Mouse (Mus musculus) CH12.LX (cell line): ENCODE measurements around the gene Ccdc24. TPM values are rescaled to one million over a fixed set of nuclear protein-coding genes. Genes with fewer than 3 reads are reported as not detected.

Experiments
- DNase-seq: peaks from one replicate; pipeline ENCODE4 v3.0.0-alpha.2; 2013; ENCODE audit errors: extremely low read depth
- H3K27ac ChIP-seq: 2 replicates; pipeline ENCODE4 v1.5.1; 2012; ENCODE audit warnings: low read depth, mild to moderate bottlenecking, control low read depth, moderate library complexity; ENCODE audit not compliant: insufficient read depth
- H3K27me3 ChIP-seq: replicated peaks from 2 replicates; pipeline ENCODE3; 2012; ENCODE audit warnings: inconsistent platforms
- H3K36me3 ChIP-seq, 2 experiments: replicated peaks in 1 of 2; 2 replicates each; pipeline versions ENCODE3 to v1.6.1; 2012; ENCODE audit warnings: inconsistent platforms in 1 of 2, low read length in 1 of 2, mild to moderate bottlenecking in 1 of 2, mixed read lengths in 1 of 2, moderate library complexity in 1 of 2; ENCODE audit not compliant: control insufficient read depth in 1 of 2, insufficient read depth in 1 of 2
- H3K4me1 ChIP-seq, 2 experiments: 2 replicates each; pipeline ENCODE4 v1.6.1; 2012; ENCODE audit warnings: inconsistent platforms in 1 of 2, moderate library complexity in 1 of 2; ENCODE audit not compliant: insufficient read depth in 2 of 2, control insufficient read depth in 1 of 2
- H3K4me2 ChIP-seq: 2 replicates; pipeline ENCODE4 v1.6.1; 2012; ENCODE audit warnings: low read depth, mild to moderate bottlenecking, control low read depth; ENCODE audit not compliant: poor library complexity, insufficient read depth, severe bottlenecking
- H3K4me3 ChIP-seq, 3 experiments: fragments of 150-350 bp in 1 of 3; sonication (generic) in 1 of 3; replicated peaks in 1 of 3; 2 replicates each; pipeline versions ENCODE3 to v1.5.1; 2011 to 2012; ENCODE audit warnings: low read depth in 2 of 3, low read length in 2 of 3, mild to moderate bottlenecking in 2 of 3, moderate library complexity in 2 of 3, control low read depth in 1 of 3, improper control_type of control experiment in 1 of 3, inconsistent platforms in 1 of 3, mixed read lengths in 1 of 3; ENCODE audit not compliant: poor library complexity in 1 of 3
- H3K79me2 ChIP-seq: replicated peaks from 2 replicates; pipeline ENCODE4 v1.6.1; 2012; ENCODE audit warnings: mild to moderate bottlenecking, moderate library complexity; ENCODE audit not compliant: control insufficient read depth, poor library complexity, insufficient read depth, severe bottlenecking; ENCODE audit errors: extremely low read depth
- H3K9ac ChIP-seq: 2 replicates; pipeline ENCODE4 v1.6.1; 2012; ENCODE audit warnings: low read depth, mild to moderate bottlenecking, control low read depth, moderate library complexity; ENCODE audit not compliant: insufficient read depth
- H3K9me3 ChIP-seq: replicated peaks from 2 replicates; pipeline ENCODE3; 2012; ENCODE audit warnings: low read length, inconsistent platforms, mixed read lengths
- BHLHE40 ChIP-seq: IDR thresholded peaks from 2 replicates; pipeline ENCODE4 v1.6.1; 2011; ENCODE audit warnings: mild to moderate bottlenecking, low read depth, low read length, improper control_type of control experiment
- CHD2 ChIP-seq: IDR thresholded peaks from 2 replicates; pipeline ENCODE4 v1.6.1; 2011; ENCODE audit warnings: low read length, improper control_type of control experiment
- E2F4 ChIP-seq: IDR thresholded peaks from 2 replicates; pipeline ENCODE4 v1.6.1; 2011; ENCODE audit warnings: low read depth, low read length, improper control_type of control experiment; ENCODE audit not compliant: insufficient replicate concordance
- ETS1 ChIP-seq: conservative IDR thresholded peaks from 2 replicates; pipeline ENCODE4 v1.6.1; 2012; ENCODE audit warnings: low read depth, mild to moderate bottlenecking, inconsistent platforms, low read length, improper control_type of control experiment, moderate library complexity
- GABPA ChIP-seq: IDR thresholded peaks from 2 replicates; pipeline ENCODE4 v1.6.1; 2012; ENCODE audit warnings: low read depth, low read length, improper control_type of control experiment, inconsistent platforms; ENCODE audit not compliant: insufficient replicate concordance
- JUND ChIP-seq: conservative IDR thresholded peaks from 2 replicates; pipeline ENCODE4 v1.6.1; 2011; ENCODE audit warnings: low read depth, low read length, improper control_type of control experiment
- KAT2A ChIP-seq: IDR thresholded peaks from 2 replicates; pipeline ENCODE4 v1.6.1; 2012; ENCODE audit warnings: low read length, improper control_type of control experiment, inconsistent platforms; ENCODE audit not compliant: insufficient replicate concordance
- MAX ChIP-seq: IDR thresholded peaks from 2 replicates; pipeline ENCODE4 v1.6.1; 2011; ENCODE audit warnings: low read length, improper control_type of control experiment
- MEF2A ChIP-seq: IDR thresholded peaks from 2 replicates; pipeline ENCODE4 v1.6.1; 2014; ENCODE audit warnings: low read depth, mild to moderate bottlenecking, inconsistent platforms, low read length, improper control_type of control experiment, borderline replicate concordance
- MYC ChIP-seq: IDR thresholded peaks from 2 replicates; pipeline ENCODE4 v1.6.1; 2011; ENCODE audit warnings: low read depth, mild to moderate bottlenecking, improper control_type of control experiment, low read length
- PAX5 ChIP-seq: IDR thresholded peaks from 2 replicates; pipeline ENCODE4 v1.6.1; 2012; ENCODE audit warnings: low read length, inconsistent platforms, mixed read lengths
- POLR2A ChIP-seq: IDR thresholded peaks from 2 replicates; pipeline ENCODE4 v1.6.1; 2011; ENCODE audit warnings: low read depth, mild to moderate bottlenecking, improper control_type of control experiment, low read length
- RAD21 ChIP-seq: IDR thresholded peaks from 2 replicates; pipeline ENCODE4 v1.6.1; 2011; ENCODE audit warnings: low read depth, mild to moderate bottlenecking, low read length, improper control_type of control experiment, moderate library complexity
- TBP ChIP-seq: conservative IDR thresholded peaks from 2 replicates; pipeline ENCODE4 v1.6.1; 2011; ENCODE audit warnings: low read depth, low read length, improper control_type of control experiment
- UBTF ChIP-seq: IDR thresholded peaks from 2 replicates; pipeline ENCODE4 v1.6.1; 2012; ENCODE audit warnings: low read depth, mild to moderate bottlenecking, inconsistent platforms, low read length, improper control_type of control experiment, moderate library complexity
- ZC3H11A ChIP-seq: IDR thresholded peaks from 2 replicates; pipeline ENCODE4 v1.6.1; 2012; ENCODE audit warnings: low read depth, mild to moderate bottlenecking, inconsistent platforms, low read length, improper control_type of control experiment
- ZKSCAN1 ChIP-seq: IDR thresholded peaks from 2 replicates; pipeline ENCODE4 v1.6.1; 2012; ENCODE audit warnings: low read depth, inconsistent platforms, low read length, improper control_type of control experiment, borderline replicate concordance
- ZMIZ1 ChIP-seq: IDR thresholded peaks from 2 replicates; pipeline ENCODE4 v1.6.1; 2012; ENCODE audit warnings: low read depth, mild to moderate bottlenecking, inconsistent platforms, low read length, improper control_type of control experiment
- dilution Hi-C: fragments of 300-500 bp; cut with MboI; formaldehyde crosslinking; loops from 2 replicates; pipeline ENCODE4 v1.14.3; 2020; ENCODE audit warnings: low sequenced_read_pairs; ENCODE audit not compliant: extremely low pct_unique_long_range_greater_than_20kb, extremely low pct_ligation_motif_present
- in situ Hi-C: fragments of 300-500 bp; cut with MboI; formaldehyde crosslinking; loops from 3 replicates; pipeline ENCODE4 v1.14.3; 2019; ENCODE audit warnings: low sequenced_read_pairs, low pct_ligation_motif_present, low pct_unique_long_range_greater_than_20kb, mixed read lengths
- polyA plus RNA-seq: library from polyadenylated mRNA; unstranded; fragments of >175 nt; gene quantifications from 2 replicates; pipeline ENCODE4 v1.2.1, GENCODE M21; 2012; ENCODE audit warnings: low read depth; ENCODE audit not compliant: insufficient read length
- total RNA-seq, 2 experiments: library from RNA; depleted of rRNA; stranded (reverse); fragments of 300-350 nt in 1 of 2; fragments of >200 nt in 1 of 2; gene quantifications; 2 replicates each; pipeline ENCODE4 v1.2.3; 2012 to 2014

Ccdc24 gene
- total and polyA plus RNA-seq, 3 experiments: 0.81 to 0.93 TPM; not detected in 1

DNA sequence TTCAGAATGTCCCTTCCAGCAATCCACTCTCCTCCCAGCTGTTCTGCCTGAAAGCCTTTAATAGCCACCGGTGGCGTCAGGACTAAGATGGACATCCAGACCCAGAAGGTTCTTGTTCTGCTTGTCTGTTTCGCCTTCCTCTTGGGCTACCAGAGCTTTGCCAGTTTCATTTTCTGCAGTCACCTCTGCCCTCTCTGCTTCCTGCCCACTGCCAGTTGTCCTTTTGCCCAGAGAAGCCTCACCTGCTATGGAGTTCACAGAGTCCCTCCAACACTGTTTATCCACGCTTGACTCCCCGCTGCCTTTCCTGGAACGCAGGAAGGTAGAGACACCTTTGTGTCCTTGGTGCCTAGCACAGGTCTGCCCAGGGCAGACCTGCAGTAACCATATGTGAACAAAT, 33.0 kb downstream of the Ccdc24 start:
- DNase-seq: no peak
- H3K79me2 ChIP-seq: no peaks in the 10 kb centered on the region
- H3K27ac ChIP-seq: no peak overlapping the region
- peaks cover 5% of the 10 kb centered on the region for H3K27me3 ChIP-seq
- H3K9ac ChIP-seq: no peak overlapping the region
- no peaks in the 10 kb centered on the region for H3K9me3 ChIP-seq
- no peak overlapping the region for H3K4me2 ChIP-seq
- dilution Hi-C loops: no loop called here
- H3K4me3 ChIP-seq: no peak overlapping the region
- in situ Hi-C loops: loop anchor here (25.0 kb wide), 1 partner anchor 248 kb away; no protein-coding TSS in a partner anchor
- H3K36me3 ChIP-seq: peaks cover 3 to 51% of the 10 kb centered on the region in 2 experiments
- TF ChIP-seq MAX (no peak), JUND (no peak), GABPA (no peak), BHLHE40 (no peak), ZKSCAN1 (no peak), CHD2 (no peak), RAD21 (no peak), POLR2A (no peak), PAX5 (no peak), UBTF (no peak), E2F4 (no peak)
- peaks cover 3 to 24% of the 10 kb centered on the region in 2 experiments; a peak in 3 of 4 replicates for H3K4me1 ChIP-seq

GRCm38 (mm10) chr4:117837271-117837670, 35.1 kb downstream of the Ccdc24 start:
- Histone ChIP-seq H3K79me2 (no peaks in the 10 kb centered on the region), H3K9ac (no peak overlapping the region), H3K9me3 (no peaks in the 10 kb centered on the region), H3K4me3 (no peak overlapping the region), H3K27me3 (peaks cover 10% of the 10 kb centered on the region), H3K4me1 (peaks cover 3 to 30% of the 10 kb centered on the region in 2 experiments; a peak in 3 of 4 replicates), H3K4me2 (no peak overlapping the region), H3K27ac (no peak overlapping the region), H3K36me3 (peaks cover 0 to 38% of the 10 kb centered on the region in 2 experiments)
- dilution Hi-C loops (no loop called here), in situ Hi-C loops (loop anchor here (25.0 kb wide), 1 partner anchor 250 kb away; no protein-coding TSS in a partner anchor)
- TF ChIP-seq KAT2A (no peak), ETS1 (no peak), MYC (no peak), TBP (no peak), ZC3H11A (no peak), MEF2A (no peak), ZMIZ1 (no peak), ZKSCAN1 (no peak), CHD2 (no peak), PAX5 (no peak)
- no peak for DNase-seq
